Mouse (Mus musculus) E14TG2a.4 (cell line): ENCODE data around the gene Gata3.

ENCODE experiments used
- H3K27me3 ChIP-seq: 2 replicates; pipeline ENCODE4 v1.6.1; 2014; ENCODE audit warnings: low read length, control low read depth; ENCODE audit not compliant: insufficient read depth
- H3K36me3 ChIP-seq: 2 replicates; pipeline ENCODE4 v1.6.1; 2014; ENCODE audit warnings: low read length, control low read depth; ENCODE audit not compliant: insufficient read depth
- H3K4me1 ChIP-seq: replicated peaks from 2 replicates; pipeline ENCODE4 v1.6.1; 2014; ENCODE audit warnings: low read depth, low read length, control low read depth
- H3K4me3 ChIP-seq: replicated peaks from 2 replicates; pipeline ENCODE4 v1.5.1; 2014; ENCODE audit warnings: mild to moderate bottlenecking, low read length
- H3K9me3 ChIP-seq: 2 replicates; pipeline ENCODE4 v1.6.1; 2014; ENCODE audit warnings: low read length, control low read depth
- CTCF ChIP-seq: conservative IDR thresholded peaks from 2 replicates; pipeline ENCODE4 v1.5.1; 2014; ENCODE audit warnings: low read length
- NANOG ChIP-seq: IDR thresholded peaks from 2 replicates; pipeline ENCODE4 v1.6.1; 2014; ENCODE audit warnings: borderline replicate concordance, low read length, mixed read lengths
- POU5F1 ChIP-seq: IDR thresholded peaks from 2 replicates; pipeline ENCODE4 v1.6.1; 2014; ENCODE audit warnings: low read length, borderline replicate concordance

Gene Gata3

GRCm38 (mm10) chr2:9827624-9828023, 62.2 kb downstream of the Gata3 start:
- Histone ChIP-seq H3K4me1 (peaks cover 20% of the 10 kb centered on the region), H3K4me3 (no peak overlapping the region), H3K27me3 (peaks cover 14% of the 10 kb centered on the region), H3K9me3 (peaks cover 7% of the 10 kb centered on the region; the same call in 1 of the 2 replicates), H3K36me3 (no peaks in the 10 kb centered on the region)
- TF ChIP-seq CTCF (no peak), POU5F1 (no peak), NANOG (no peak)

GRCm38 (mm10) chr2:9820611-9821010, 69.2 kb downstream of the Gata3 start:
- Histone ChIP-seq H3K36me3 (no peaks in the 10 kb centered on the region), H3K4me1 (0 out of 2 replicates have a peak, but pooled peaks cover 4% of the 10 kb centered on the region), H3K4me3 (no peak overlapping the region), H3K27me3 (peaks cover 5% of the 10 kb centered on the region; the same call in 1 of the 2 replicates), H3K9me3 (peaks cover 4% of the 10 kb centered on the region; the same call in 1 of the 2 replicates)
- TF ChIP-seq CTCF (no peak), NANOG (no peak), POU5F1 (no peak)

- Histone ChIP-seq H3K9me3 (no peaks in the 10 kb centered on the region), H3K4me1 (0 out of 2 replicates have a peak, but pooled peaks cover 4% of the 10 kb centered on the region), H3K4me3 (no peak overlapping the region), H3K36me3 (no peaks in the 10 kb centered on the region), H3K27me3 (no peaks in the 10 kb centered on the region)
- no peak for TF ChIP-seq POU5F1
- TF ChIP-seq CTCF, result no peak
- TF ChIP-seq NANOG, result no peak
These were observed 71.6 kb downstream of the Gata3 start for GRCm38 (mm10) chr2:9818177-9818785.
